Mouse (Mus musculus) olfactory bulb, adult 2 months (tissue): Measurements from ENCODE around the gene Mkks. TPM values are rescaled to one million over a fixed set of nuclear protein-coding genes. Genes with fewer than 3 reads are reported as not detected.

Experiments
- H3K27ac ChIP-seq: fragments of 200-500 bp; 2 replicates; pipeline ENCODE4 v1.5.1; 2012; ENCODE audit warnings: low read depth, low read length; ENCODE audit not compliant: insufficient read depth
- H3K4me1 ChIP-seq: fragments of 200-500 bp; 2 replicates; pipeline ENCODE4 v1.6.1; 2012; ENCODE audit warnings: low read length; ENCODE audit not compliant: control insufficient read depth, insufficient read depth
- H3K4me3 ChIP-seq: fragments of 200-500 bp; 2 replicates; pipeline ENCODE4 v1.5.1; 2012; ENCODE audit warnings: mild to moderate bottlenecking, low read depth, low read length, moderate library complexity; ENCODE audit not compliant: insufficient read depth
- CTCF ChIP-seq: fragments of 200-500 bp; IDR thresholded peaks from 2 replicates; pipeline ENCODE4 v1.5.1; 2012; ENCODE audit warnings: low read depth, mild to moderate bottlenecking, low read length, moderate library complexity; ENCODE audit not compliant: insufficient read depth
- POLR2A ChIP-seq: fragments of 200-500 bp; IDR thresholded peaks from 2 replicates; pipeline ENCODE4 v1.6.1; 2012; ENCODE audit warnings: mild to moderate bottlenecking, low read depth, low read length, moderate library complexity; ENCODE audit not compliant: insufficient read depth
- WGBS: fragments of 180-500 bp; shearing (Covaris S2); methylation state at CpG from one replicate; pipeline ENCODE4 v1.1.7; 2018; 5-methylcytosine and 5-hydroxymethylcytosine counted together
- polyA plus RNA-seq: library from polyadenylated mRNA; stranded (reverse); fragments of >200 nt; gene quantifications from 2 replicates; pipeline ENCODE4 v1.2.4, GENCODE M21; 2012; ENCODE audit warnings: low replicate concordance; ENCODE audit not compliant: missing spikeins, insufficient read depth, insufficient read length

Mkks gene
- polyA plus RNA-seq, 1 experiment: not detected

DNA sequence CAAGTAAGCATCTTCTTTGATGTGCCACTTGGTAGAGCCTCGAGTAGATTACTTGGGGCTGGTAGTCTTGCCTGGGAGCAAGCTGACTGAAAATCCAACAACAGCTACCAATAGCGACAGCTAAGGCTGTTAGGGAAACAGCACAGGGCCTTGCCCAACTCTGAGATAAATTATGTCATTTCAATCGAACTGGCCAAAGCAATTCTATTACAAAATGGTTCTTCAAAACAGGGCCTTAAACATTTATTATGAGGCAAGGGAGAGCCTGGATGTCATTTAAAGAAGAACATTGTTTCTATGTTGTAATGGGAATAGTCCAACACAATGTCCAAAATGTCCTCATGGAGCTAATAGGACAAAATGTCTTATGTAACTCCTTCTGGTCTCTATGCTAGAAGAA, 40.8 kb downstream of the Mkks start:
- WGBS: 83% methylated on average over 3 of the region's 3 CpGs
- H3K27ac ChIP-seq: no peak overlapping the region
- H3K4me3 ChIP-seq: no peak overlapping the region
- H3K4me1 ChIP-seq: no peaks in the 10 kb centered on the region
- TF ChIP-seq CTCF: no peak
- no peak for TF ChIP-seq POLR2A

DNA sequence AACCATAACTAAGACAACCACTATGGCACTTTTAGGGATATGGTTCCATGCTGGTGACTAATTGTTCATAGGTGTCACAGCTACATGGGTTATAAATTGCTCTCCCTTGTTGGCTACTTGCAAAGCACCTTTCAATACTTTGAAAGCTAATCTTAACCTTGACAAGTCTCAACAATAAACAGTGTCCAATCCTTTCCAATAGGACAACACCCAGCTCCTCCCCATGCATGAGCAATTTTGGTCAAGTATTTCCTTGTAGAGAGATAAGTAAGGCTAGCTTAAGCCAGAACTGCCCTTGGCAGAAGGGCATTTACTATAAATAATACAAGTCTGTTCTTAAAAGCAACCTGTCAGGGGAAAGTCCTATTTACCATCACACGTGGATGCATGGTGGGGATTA, 53.2 kb downstream of the Mkks start:
- Histone ChIP-seq H3K27ac (no peak overlapping the region), H3K4me1 (no peaks in the 10 kb centered on the region), H3K4me3 (no peak overlapping the region)
- 35% methylated on average over 1 of the region's 1 CpGs for WGBS
- no peak for TF ChIP-seq CTCF
- TF ChIP-seq POLR2A: no peak

DNA sequence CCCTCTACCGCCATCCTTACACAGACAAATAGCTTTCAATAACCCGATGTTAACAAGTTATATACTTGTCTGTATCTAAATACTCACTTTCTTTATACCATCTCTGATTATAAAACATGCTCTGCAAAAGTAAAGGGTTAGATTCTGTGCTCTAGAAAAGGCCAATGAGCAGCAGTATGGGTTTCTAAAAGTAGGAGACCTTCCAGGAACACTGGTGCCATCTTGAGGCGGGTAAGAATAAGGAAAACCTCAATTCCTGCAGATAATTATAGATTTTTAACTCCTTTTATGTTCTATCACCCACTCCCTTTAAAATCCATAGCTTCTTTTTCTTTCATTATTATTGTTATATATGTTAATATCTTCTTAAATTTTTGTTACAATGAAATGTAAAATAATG, 55.3 kb downstream of the Mkks start:
- H3K4me3 ChIP-seq: no peak overlapping the region
- no peak overlapping the region for H3K27ac ChIP-seq
- 63% methylated on average over 3 of the region's 3 CpGs for WGBS
- TF ChIP-seq CTCF (no peak), POLR2A (no peak)
- H3K4me1 ChIP-seq: no peaks in the 10 kb centered on the region

GRCm38 (mm10) chr2:136834715-136835075, 56.5 kb downstream of the Mkks start:
- no peaks in the 10 kb centered on the region for H3K4me1 ChIP-seq
- TF ChIP-seq CTCF (no peak), POLR2A (no peak)
- no peak overlapping the region for H3K27ac ChIP-seq
- WGBS: 100% methylated on average over 1 of the region's 1 CpGs
- H3K4me3 ChIP-seq: no peak overlapping the region

- WGBS: 71% methylated on average over 3 of the region's 3 CpGs
- Histone ChIP-seq H3K4me3 (no peak overlapping the region), H3K4me1 (no peaks in the 10 kb centered on the region), H3K27ac (no peak overlapping the region)
- TF ChIP-seq CTCF (no peak), POLR2A (no peak)
These were observed 57.0 kb downstream of the Mkks start for GRCm38 (mm10) chr2:136833976-136834714.

DNA sequence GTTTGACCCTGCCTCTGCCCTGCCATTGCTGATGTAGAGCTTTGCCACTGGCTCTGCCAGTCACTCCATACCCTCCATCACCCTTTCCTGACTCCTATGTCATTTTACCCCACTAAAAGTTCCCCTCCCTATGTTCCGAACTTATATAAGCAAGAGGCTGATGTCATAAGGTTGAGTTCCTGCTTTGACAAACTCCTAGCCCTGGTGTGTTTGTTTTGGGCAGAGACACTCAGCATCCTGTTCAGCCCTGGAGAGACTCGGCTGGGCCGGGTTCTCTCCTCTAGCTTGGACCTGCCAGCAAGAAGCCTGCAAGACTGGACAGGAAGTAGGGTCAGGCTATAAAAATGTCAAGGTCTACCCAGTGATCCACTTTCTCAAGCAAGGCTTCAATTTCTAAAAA, 58.3 kb downstream of the Mkks start:
- H3K27ac ChIP-seq: no peak overlapping the region
- no peak for TF ChIP-seq POLR2A
- TF ChIP-seq CTCF: no peak
- H3K4me3 ChIP-seq: no peak overlapping the region
- 86% methylated on average over 3 of the region's 3 CpGs for WGBS
- H3K4me1 ChIP-seq: no peaks in the 10 kb centered on the region

DNA sequence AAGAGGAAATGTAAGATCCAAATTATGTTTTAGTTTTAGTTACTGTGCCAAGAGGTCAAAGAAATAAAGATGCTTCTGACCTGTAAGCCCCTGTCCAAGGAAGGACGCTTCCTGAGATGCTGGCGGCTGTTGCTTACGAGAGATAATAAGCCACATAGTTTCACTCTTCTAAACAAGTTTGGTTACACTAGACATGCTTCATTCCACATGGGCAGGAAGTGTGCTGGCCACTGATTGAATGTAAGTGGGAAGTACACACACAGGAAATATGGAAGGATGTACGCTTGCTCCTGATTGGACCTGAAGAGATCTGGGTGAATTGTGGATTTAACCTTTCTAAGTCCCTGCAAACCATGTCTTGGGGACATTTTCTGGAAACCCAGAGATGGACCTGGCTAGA, 63.6 kb downstream of the Mkks start:
- H3K27ac ChIP-seq: no peak overlapping the region
- no peak overlapping the region for H3K4me3 ChIP-seq
- TF ChIP-seq CTCF: no peak
- no peak for TF ChIP-seq POLR2A
- WGBS: 90% methylated on average over 4 of the region's 4 CpGs
- H3K4me1 ChIP-seq: no peaks in the 10 kb centered on the region

Other genes starting within 250 kb of the Mkks start
- 956 and 1,571 TPM in 2 replicates for gene Snap25, start 177.9 kb downstream of the Mkks start, polyA plus RNA-seq
- not detected in 2 replicates for gene AL731706.2, start 5.7 kb downstream of the Mkks start, polyA plus RNA-seq
- not detected in 2 replicates for gene Slx4ip, start 171 bp downstream of the Mkks start, polyA plus RNA-seq
- not detected in 2 replicates for gene AL731706.1, start within 50 bp of the Mkks start, polyA plus RNA-seq
- gene Jag1, start 225.3 kb upstream of the Mkks start, polyA plus RNA-seq: not detected in 2 replicates